Mouse (Mus musculus): ENCODE measurements at regions not wholly inside any gene's neighbourhood (a gene's known extent, or its start where the extent isn't known, plus 50 kb on each side); places are given as distances from the start of the nearest gene placed in this dataset.
A peak's percentile ranks its signal among the peaks of the same experiment; 100 is the strongest.

DNA sequence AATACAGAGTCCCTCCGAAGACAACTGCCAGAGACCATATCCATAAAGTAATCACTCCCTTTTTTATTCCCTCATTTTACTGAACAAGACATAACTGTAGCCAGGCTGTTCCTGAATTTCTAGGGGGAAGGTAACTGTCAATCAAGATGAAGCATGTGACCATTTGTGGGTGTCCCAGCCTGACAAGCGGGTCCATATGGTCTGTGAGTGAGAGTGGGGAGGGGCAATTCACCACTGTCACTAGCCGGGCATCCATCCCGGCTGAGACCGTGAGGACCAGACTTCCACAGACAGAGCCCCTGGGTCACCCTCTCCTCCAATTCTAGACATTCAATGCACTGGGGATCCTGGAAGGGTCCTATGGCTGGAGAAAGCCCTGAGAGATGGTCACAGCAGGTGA is 54.6 kb downstream of the Gm11733 start:
- Histone ChIP-seq H3K4me3 (ENCODE audit: low read depth, low read length) (no peak overlapping the region), H3K27ac (ENCODE audit: low read depth, low read length) (no peak overlapping the region), H3K4me1 (ENCODE audit: insufficient read depth) (peaks cover 31% of the 10 kb centered on the region), H3K9ac (no peak overlapping the region), H3K9me3 (ENCODE audit: low read length) (no peaks in the 10 kb centered on the region), H3K36me3 (ENCODE audit: insufficient read depth) (no peaks in the 10 kb centered on the region), H3K27me3 (ENCODE audit: insufficient read depth, low read length) (no peaks in the 10 kb centered on the region), H3K4me2 (ENCODE audit: low read depth) (no peak overlapping the region)
- ATAC-seq = no peak
- 59% methylated on average over 5 of the region's 5 CpGs for WGBS
- TF ChIP-seq CTCF (IDR thresholded peaks at IDR 0.05; ENCODE audit: low read depth) = no peak
- peak; percentile 54 for DNase-seq

GRCm38 (mm10) chr11:117540609-117541008 is 56.4 kb downstream of the Gm11733 start:
- no peak overlapping the region for H3K4me3 ChIP-seq (ENCODE audit: low read depth, low read length)
- ATAC-seq (peak; percentile 12), DNase-seq (no peak)
- no peaks in the 10 kb centered on the region for H3K9me3 ChIP-seq (ENCODE audit: low read length)
- H3K36me3 ChIP-seq (ENCODE audit: insufficient read depth) = no peaks in the 10 kb centered on the region
- peak overlapping the region; percentile 68 for H3K27ac ChIP-seq (ENCODE audit: low read depth, low read length)
- H3K4me2 ChIP-seq (ENCODE audit: low read depth) = 0 out of 2 replicates have a peak overlapping the region, but pooled peaks have one; percentile 0
- WGBS = 27% methylated on average over 5 of the region's 5 CpGs
- H3K27me3 ChIP-seq (ENCODE audit: insufficient read depth, low read length) = no peaks in the 10 kb centered on the region
- no peak for TF ChIP-seq CTCF (IDR thresholded peaks at IDR 0.05; ENCODE audit: low read depth)
- H3K9ac ChIP-seq = no peak overlapping the region
- H3K4me1 ChIP-seq (ENCODE audit: insufficient read depth) = peaks cover 29% of the 10 kb centered on the region

GRCm38 (mm10) chr11:117541205-117541884 is 57.2 kb downstream of the Gm11733 start:
- Histone ChIP-seq H3K4me3 (ENCODE audit: low read depth, low read length) (no peak overlapping the region), H3K27ac (ENCODE audit: low read depth, low read length) (peak overlapping the region; percentile 68), H3K4me1 (ENCODE audit: insufficient read depth) (peaks cover 24% of the 10 kb centered on the region), H3K9ac (no peak overlapping the region), H3K36me3 (ENCODE audit: insufficient read depth) (no peaks in the 10 kb centered on the region), H3K4me2 (ENCODE audit: low read depth) (0 out of 2 replicates have a peak overlapping the region, but pooled peaks have one; percentile 0), H3K27me3 (ENCODE audit: insufficient read depth, low read length) (no peaks in the 10 kb centered on the region), H3K9me3 (ENCODE audit: low read length) (no peaks in the 10 kb centered on the region)
- peak; percentile 19; the same call in 1 of the 2 replicates for TF ChIP-seq CTCF (IDR thresholded peaks at IDR 0.05; ENCODE audit: low read depth)
- WGBS = 4% methylated on average over 6 of the region's 6 CpGs
- peak; percentile 82 for ATAC-seq
- DNase-seq = peak; percentile 78

DNA sequence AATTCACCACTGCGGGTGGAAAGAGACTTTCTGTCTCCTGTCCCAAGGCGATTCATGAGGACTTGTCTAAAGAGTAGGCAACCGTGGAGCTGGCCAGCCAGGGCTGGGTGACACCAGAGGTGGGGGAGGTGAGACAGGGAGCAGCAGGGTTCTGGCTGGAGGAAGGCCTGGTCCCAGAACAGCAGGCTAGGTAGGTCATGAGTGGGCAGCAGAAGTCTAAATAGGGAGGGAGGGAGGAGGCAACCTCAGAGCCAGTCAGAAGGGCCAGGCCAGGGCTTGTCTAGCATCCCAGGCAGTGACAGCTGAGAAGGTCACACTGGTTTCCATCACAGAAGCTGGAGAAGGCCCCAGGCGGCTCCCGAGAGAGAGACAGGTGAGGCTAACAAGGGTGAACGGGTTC is 59.0 kb downstream of the Gm11733 start:
- Histone ChIP-seq H3K9me3 (ENCODE audit: low read length) (no peaks in the 10 kb centered on the region), H3K9ac (no peak overlapping the region), H3K27ac (ENCODE audit: low read depth, low read length) (no peak overlapping the region), H3K27me3 (ENCODE audit: insufficient read depth, low read length) (no peaks in the 10 kb centered on the region), H3K36me3 (ENCODE audit: insufficient read depth) (no peaks in the 10 kb centered on the region), H3K4me2 (ENCODE audit: low read depth) (no peak overlapping the region), H3K4me1 (ENCODE audit: insufficient read depth) (peaks cover 23% of the 10 kb centered on the region), H3K4me3 (ENCODE audit: low read depth, low read length) (no peak overlapping the region)
- WGBS = 40% methylated on average over 6 of the region's 6 CpGs
- DNase-seq (no peak), ATAC-seq (no peak)
- TF ChIP-seq CTCF (IDR thresholded peaks at IDR 0.05; ENCODE audit: low read depth) = no peak

- WGBS = 40% methylated on average over 6 of the region's 6 CpGs
- Histone ChIP-seq H3K9ac (no peak overlapping the region), H3K4me2 (ENCODE audit: low read depth) (no peak overlapping the region), H3K9me3 (ENCODE audit: low read length) (no peaks in the 10 kb centered on the region), H3K27ac (ENCODE audit: low read depth, low read length) (no peak overlapping the region), H3K4me3 (ENCODE audit: low read depth, low read length) (no peak overlapping the region), H3K4me1 (ENCODE audit: insufficient read depth) (peaks cover 15% of the 10 kb centered on the region; the same call in 1 of the 2 replicates), H3K36me3 (ENCODE audit: insufficient read depth) (no peaks in the 10 kb centered on the region), H3K27me3 (ENCODE audit: insufficient read depth, low read length) (no peaks in the 10 kb centered on the region)
- no peak for DNase-seq
- no peak for ATAC-seq
- no peak for TF ChIP-seq CTCF (IDR thresholded peaks at IDR 0.05; ENCODE audit: low read depth)
Observed at GRCm38 (mm10) chr11:117544507-117544906, 60.3 kb downstream of the Gm11733 start.

DNA sequence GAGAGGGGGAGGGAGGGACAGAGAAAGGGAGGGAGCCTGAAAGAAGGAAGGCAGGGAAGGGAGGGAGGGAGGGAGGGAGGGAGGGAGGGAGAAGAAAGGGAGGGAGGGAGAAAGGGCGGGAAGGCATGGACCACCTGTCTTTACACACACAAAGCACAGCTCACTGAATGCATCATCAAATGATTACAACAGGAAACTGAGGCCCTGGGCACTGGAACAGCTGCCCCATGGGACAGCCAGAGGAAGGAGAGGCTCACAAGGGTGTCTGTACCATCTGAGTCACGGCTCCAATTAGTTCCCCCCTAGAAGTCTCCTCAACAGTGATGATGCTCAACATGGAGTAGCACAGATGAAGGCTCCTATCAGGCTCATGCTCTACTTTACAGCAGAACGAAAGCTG is 60.8 kb downstream of the Gm11733 start:
- Histone ChIP-seq H3K9ac (no peak overlapping the region), H3K9me3 (ENCODE audit: low read length) (no peaks in the 10 kb centered on the region), H3K4me3 (ENCODE audit: low read depth, low read length) (no peak overlapping the region), H3K4me1 (ENCODE audit: insufficient read depth) (peaks cover 15% of the 10 kb centered on the region; the same call in 1 of the 2 replicates), H3K36me3 (ENCODE audit: insufficient read depth) (no peaks in the 10 kb centered on the region), H3K27me3 (ENCODE audit: insufficient read depth, low read length) (no peaks in the 10 kb centered on the region), H3K4me2 (ENCODE audit: low read depth) (no peak overlapping the region), H3K27ac (ENCODE audit: low read depth, low read length) (no peak overlapping the region)
- no peak for ATAC-seq
- 80% methylated on average over 3 of the region's 3 CpGs for WGBS
- no peak for TF ChIP-seq CTCF (IDR thresholded peaks at IDR 0.05; ENCODE audit: low read depth)
- DNase-seq = no peak

DNA sequence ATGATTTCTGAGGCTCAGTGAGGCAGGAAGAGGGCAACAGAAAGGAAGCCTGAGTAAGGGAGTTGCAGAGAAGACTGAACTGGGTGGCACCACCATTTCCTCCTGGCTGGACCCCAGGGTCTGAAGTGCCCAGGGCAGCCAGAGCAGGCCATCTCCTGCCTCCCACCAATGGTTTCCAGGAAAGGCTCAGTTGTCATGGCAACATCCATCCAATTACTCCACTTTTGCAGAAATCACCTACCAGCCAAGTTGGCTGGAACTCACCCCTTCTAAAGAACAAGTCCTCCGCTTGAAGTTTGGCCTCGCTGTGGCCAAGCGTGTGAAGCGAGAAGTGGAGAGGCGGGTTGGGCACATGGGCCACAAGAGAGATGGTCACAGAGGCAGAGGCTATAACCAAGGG is 67.8 kb downstream of the Gm11733 start:
- Histone ChIP-seq H3K27ac (ENCODE audit: low read depth, low read length) (0 out of 2 replicates have a peak overlapping the region, but pooled peaks have one; percentile 15), H3K27me3 (ENCODE audit: insufficient read depth, low read length) (no peaks in the 10 kb centered on the region), H3K9ac (no peak overlapping the region), H3K4me3 (ENCODE audit: low read depth, low read length) (no peak overlapping the region), H3K4me1 (ENCODE audit: insufficient read depth) (peaks cover 8% of the 10 kb centered on the region; the same call in 1 of the 2 replicates), H3K9me3 (ENCODE audit: low read length) (no peaks in the 10 kb centered on the region), H3K36me3 (ENCODE audit: insufficient read depth) (no peaks in the 10 kb centered on the region), H3K4me2 (ENCODE audit: low read depth) (no peak overlapping the region)
- ATAC-seq (peak; percentile 81), DNase-seq (peak; percentile 72)
- WGBS = 52% methylated on average over 5 of the region's 5 CpGs
- TF ChIP-seq CTCF (IDR thresholded peaks at IDR 0.05; ENCODE audit: low read depth) = no peak

Measured in forebrain, postnatal 0 days (tissue).